Mouse (Mus musculus) midbrain, embryonic 15.5 days (tissue): ENCODE results near the gene Slc6a1. TPM values are rescaled to one million over a fixed set of nuclear protein-coding genes. Genes with fewer than 3 reads are reported as not detected.

ENCODE experiments used
- ATAC-seq: fragments of 200-750 bp; cut with Nextera tagmentation; replicated peaks from 2 replicates; pipeline ENCODE4 v1.8.0; 2017; ENCODE audit warnings: moderate TSS enrichment
- H3K27ac ChIP-seq: fragments of 300-500 bp; sonication (generic); 2 replicates; pipeline ENCODE4 v1.5.1; 2015; ENCODE audit warnings: mild to moderate bottlenecking, inconsistent platforms
- H3K27me3 ChIP-seq: fragments of 300-500 bp; sonication (generic); replicated peaks from 2 replicates; pipeline ENCODE4 v1.6.1; 2015; ENCODE audit warnings: inconsistent platforms
- H3K36me3 ChIP-seq: fragments of 300-500 bp; sonication (generic); replicated peaks from 2 replicates; pipeline ENCODE4 v1.6.1; 2015; ENCODE audit warnings: inconsistent platforms
- H3K4me1 ChIP-seq: fragments of 300-500 bp; sonication (generic); 2 replicates; pipeline ENCODE4 v1.6.1; 2015; ENCODE audit warnings: inconsistent platforms
- H3K4me2 ChIP-seq: fragments of 300-500 bp; sonication (generic); 2 replicates; pipeline ENCODE4 v1.6.1; 2015; ENCODE audit warnings: inconsistent platforms, mild to moderate bottlenecking, moderate library complexity
- H3K4me3 ChIP-seq: fragments of 300-500 bp; sonication (generic); 2 replicates; pipeline ENCODE4 v1.5.1; 2015; ENCODE audit warnings: mild to moderate bottlenecking, inconsistent platforms
- H3K9ac ChIP-seq: fragments of 300-500 bp; sonication (generic); 2 replicates; pipeline ENCODE4 v1.6.1; 2015; ENCODE audit warnings: mild to moderate bottlenecking, inconsistent platforms
- H3K9me3 ChIP-seq: fragments of 300-500 bp; sonication (generic); 2 replicates; pipeline ENCODE4 v1.6.1; 2016; ENCODE audit warnings: inconsistent platforms
- WGBS: fragments of 180-500 bp; shearing (Covaris S2); methylation state at CpG from one replicate; pipeline ENCODE4 v1.1.7; 2015; ENCODE audit warnings: mixed read lengths; 5-methylcytosine and 5-hydroxymethylcytosine counted together
- polyA plus RNA-seq: library from polyadenylated mRNA; unstranded; fragments of >200 nt; fragmentation: Nextera tagmentation; extraction: Ambion mirVana; gene quantifications from 2 replicates; pipeline ENCODE4 v1.2.1, GENCODE M21; 2015

Gene Slc6a1
- 145 and 155 TPM in 2 replicates for polyA plus RNA-seq

- peak within 1 kb of the TSS; percentile 78 for H3K4me3 ChIP-seq
- peak within 1 kb of the TSS; percentile 81 for H3K27ac ChIP-seq
- H3K4me1 ChIP-seq = peaks cover 53% of the 10 kb centered on the region
- peak; percentile 91 for ATAC-seq
- peak within 1 kb of the TSS; percentile 62 for H3K4me2 ChIP-seq
- no peaks in the 10 kb centered on the region for H3K27me3 ChIP-seq
- 0% methylated on average over 45 of the region's 51 CpGs for WGBS
- H3K36me3 ChIP-seq = no peaks in the 10 kb centered on the region
- H3K9me3 ChIP-seq = no peaks in the 10 kb centered on the region
- peak within 1 kb of the TSS; percentile 85 for H3K9ac ChIP-seq
Measured at GRCm38 (mm10) chr6:114282469-114283277, at the start of gene Slc6a1. TSS of gene Slc6a1 (plus strand) at chr6:114282635.

DNA sequence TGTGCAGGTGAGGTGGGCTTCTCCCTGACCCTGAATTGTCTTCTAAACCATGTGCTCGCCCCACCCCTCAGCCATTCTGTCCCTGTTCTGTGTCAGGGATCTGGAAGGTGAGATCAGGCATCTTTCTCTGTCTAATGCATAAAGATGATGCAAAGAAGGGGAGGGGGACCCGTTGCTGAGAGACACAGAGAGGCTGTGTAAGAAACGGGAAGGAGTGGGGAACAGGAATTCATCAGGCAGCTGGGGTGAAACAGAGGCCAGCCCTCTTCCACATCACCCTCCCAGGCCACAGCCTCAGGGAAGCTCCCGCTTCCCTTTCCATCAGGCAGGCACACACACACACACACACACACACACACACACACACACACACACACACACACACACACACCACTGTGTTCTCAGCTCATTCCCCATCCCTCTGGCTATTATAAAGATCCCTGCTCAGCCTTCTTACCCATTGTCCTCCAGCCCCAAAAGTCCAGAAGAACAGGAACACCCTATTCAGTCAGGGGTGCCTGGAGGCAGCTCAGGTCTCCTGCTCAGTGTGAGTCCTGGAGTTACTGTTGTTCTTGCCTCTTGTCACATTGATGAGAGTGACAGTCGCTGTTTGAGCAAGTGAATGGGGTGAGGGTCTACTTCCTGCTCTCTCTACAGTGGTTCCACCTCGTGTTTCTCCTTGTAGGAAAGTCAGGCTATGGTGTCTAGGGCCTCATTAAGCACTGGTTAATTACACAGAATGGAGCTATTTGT lies 43.4 kb upstream of the Slc6a1 start:
- Histone ChIP-seq H3K4me2 (no peak overlapping the region), H3K36me3 (no peaks in the 10 kb centered on the region), H3K27me3 (no peaks in the 10 kb centered on the region), H3K4me1 (peaks cover 20% of the 10 kb centered on the region), H3K9ac (no peak overlapping the region), H3K4me3 (no peak overlapping the region), H3K27ac (peak overlapping the region; percentile 62), H3K9me3 (no peaks in the 10 kb centered on the region)
- 17% methylated on average over 6 of the region's 6 CpGs for WGBS
- peak; percentile 78 for ATAC-seq

DNA sequence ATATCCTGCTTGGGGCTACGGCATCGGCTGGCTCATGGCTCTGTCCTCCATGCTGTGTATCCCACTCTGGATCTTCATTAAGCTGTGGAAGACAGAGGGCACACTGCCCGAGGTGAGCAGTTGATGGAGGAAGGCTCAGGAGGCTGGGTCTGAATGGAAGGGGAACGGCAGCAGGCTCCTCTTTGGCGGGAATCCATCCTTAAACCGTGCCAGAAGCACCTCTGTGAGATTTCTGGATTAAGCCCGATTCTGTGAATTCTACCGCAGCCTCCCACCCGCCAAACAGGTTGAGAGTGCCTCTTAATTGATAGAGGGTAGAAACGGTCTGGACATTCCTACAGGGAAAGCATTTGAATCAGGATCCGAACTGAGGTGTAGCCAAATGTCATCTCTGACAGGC lies 36.8 kb upstream of the Slc6a1 start:
- Histone ChIP-seq H3K27me3 (no peaks in the 10 kb centered on the region), H3K27ac (no peak overlapping the region), H3K4me3 (no peak overlapping the region), H3K9ac (no peak overlapping the region), H3K9me3 (no peaks in the 10 kb centered on the region), H3K4me2 (no peak overlapping the region), H3K36me3 (no peaks in the 10 kb centered on the region), H3K4me1 (peaks cover 3% of the 10 kb centered on the region; the same call in 1 of the 2 replicates)
- 70% methylated on average over 11 of the region's 11 CpGs for WGBS
- ATAC-seq = no peak

DNA sequence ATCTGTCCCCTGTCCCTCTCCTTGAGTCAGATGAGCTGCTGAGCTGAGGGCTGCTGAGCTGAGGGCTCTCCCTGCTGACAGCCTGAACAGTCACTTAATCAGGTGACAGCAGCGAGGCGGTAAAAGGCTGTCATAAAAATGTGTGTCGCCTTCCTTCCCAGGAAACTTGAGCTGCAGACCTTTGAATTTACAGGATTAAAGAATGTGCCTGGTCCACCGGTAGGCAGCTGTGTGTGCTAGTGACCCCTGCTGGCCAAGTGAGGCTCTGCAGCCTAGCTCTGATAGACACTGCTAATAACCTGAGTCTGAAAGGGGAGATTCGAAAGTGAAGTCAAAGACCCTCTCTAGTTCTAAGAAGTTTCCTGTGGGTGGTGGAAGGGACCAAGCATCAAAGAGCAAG lies 32.1 kb upstream of the Slc6a1 start:
- Histone ChIP-seq H3K27ac (peak overlapping the region; percentile 67), H3K4me2 (no peak overlapping the region), H3K4me3 (no peak overlapping the region), H3K9ac (no peak overlapping the region), H3K27me3 (no peaks in the 10 kb centered on the region), H3K9me3 (no peaks in the 10 kb centered on the region), H3K4me1 (peaks cover 3% of the 10 kb centered on the region; the same call in 1 of the 2 replicates), H3K36me3 (no peaks in the 10 kb centered on the region)
- 6% methylated on average over 5 of the region's 5 CpGs for WGBS
- peak; percentile 63 for ATAC-seq

- peaks cover 33% of the 10 kb centered on the region for H3K4me1 ChIP-seq
- no peaks in the 10 kb centered on the region for H3K36me3 ChIP-seq
- H3K27me3 ChIP-seq = no peaks in the 10 kb centered on the region
- no peak overlapping the region for H3K9ac ChIP-seq
- no peak overlapping the region for H3K27ac ChIP-seq
- no peak overlapping the region for H3K4me3 ChIP-seq
- 77% methylated on average over 14 of the region's 14 CpGs for whole genome bisulfite sequencing
- H3K4me2 ChIP-seq = no peak overlapping the region
- ATAC-seq = no peak
- no peaks in the 10 kb centered on the region for H3K9me3 ChIP-seq
Measured at GRCm38 (mm10) chr6:114254927-114255326, 27.5 kb upstream of the Slc6a1 start.

- 75% methylated on average over 1 of the region's 1 CpGs for WGBS
- peak; percentile 72 for ATAC-seq
Measured at GRCm38 (mm10) chr6:114257762-114258361, 24.6 kb upstream of the Slc6a1 start.

GRCm38 (mm10) chr6:114258661-114259193 lies 23.7 kb upstream of the Slc6a1 start:
- Histone ChIP-seq H3K36me3 (no peaks in the 10 kb centered on the region), H3K4me2 (no peak overlapping the region), H3K27me3 (no peaks in the 10 kb centered on the region), H3K9ac (no peak overlapping the region), H3K4me1 (peaks cover 47% of the 10 kb centered on the region), H3K27ac (peak overlapping the region; percentile 70), H3K9me3 (no peaks in the 10 kb centered on the region), H3K4me3 (no peak overlapping the region)
- whole genome bisulfite sequencing = 25% methylated on average over 3 of the region's 3 CpGs
- ATAC-seq = peak; percentile 35

More at GRCm38 (mm10) chr6:114257762-114258361, 24.6 kb upstream of the Slc6a1 start:
- Histone ChIP-seq H3K4me2 (no peak overlapping the region), H3K27me3 (no peaks in the 10 kb centered on the region), H3K4me3 (no peak overlapping the region), H3K9ac (no peak overlapping the region), H3K4me1 (peaks cover 46% of the 10 kb centered on the region), H3K9me3 (no peaks in the 10 kb centered on the region), H3K36me3 (no peaks in the 10 kb centered on the region), H3K27ac (peak overlapping the region; percentile 70)

- 0 out of 2 replicates have a peak, but pooled peaks have one; percentile 12 for ATAC-seq
- H3K4me3 ChIP-seq = no peak overlapping the region
- 43% methylated on average over 6 of the region's 6 CpGs for WGBS
- H3K9me3 ChIP-seq = no peaks in the 10 kb centered on the region
- H3K27me3 ChIP-seq = no peaks in the 10 kb centered on the region
- H3K4me2 ChIP-seq = no peak overlapping the region
- no peak overlapping the region for H3K9ac ChIP-seq
- H3K4me1 ChIP-seq = peaks cover 60% of the 10 kb centered on the region
- H3K27ac ChIP-seq = no peak overlapping the region
- H3K36me3 ChIP-seq = no peaks in the 10 kb centered on the region
Measured at GRCm38 (mm10) chr6:114261609-114262008, 20.8 kb upstream of the Slc6a1 start.

DNA sequence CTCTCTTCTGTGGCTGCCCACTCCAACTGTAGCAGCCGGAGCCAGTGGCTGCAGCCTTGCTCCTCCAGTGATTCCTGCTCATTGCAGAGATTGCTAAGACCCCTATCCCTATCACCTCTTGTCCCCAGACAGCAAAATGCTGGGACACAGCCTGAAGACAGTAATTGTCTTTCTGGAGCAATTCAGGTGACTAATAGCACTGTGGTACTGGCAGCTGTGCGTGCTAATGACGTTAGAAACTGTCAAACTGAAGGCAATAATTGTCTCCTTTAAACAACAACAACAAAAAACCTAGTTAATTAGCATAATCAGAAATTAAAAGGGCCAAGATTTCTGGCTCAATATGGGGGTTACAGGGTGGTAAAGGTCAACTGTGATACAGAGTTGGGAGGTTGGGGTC lies 18.4 kb upstream of the Slc6a1 start:
- ATAC-seq = no peak
- Histone ChIP-seq H3K9ac (no peak overlapping the region), H3K9me3 (no peaks in the 10 kb centered on the region), H3K4me2 (no peak overlapping the region), H3K27ac (peak overlapping the region; percentile 2), H3K4me1 (peaks cover 37% of the 10 kb centered on the region), H3K27me3 (no peaks in the 10 kb centered on the region), H3K4me3 (no peak overlapping the region), H3K36me3 (no peaks in the 10 kb centered on the region)
- WGBS = 57% methylated on average over 3 of the region's 3 CpGs

DNA sequence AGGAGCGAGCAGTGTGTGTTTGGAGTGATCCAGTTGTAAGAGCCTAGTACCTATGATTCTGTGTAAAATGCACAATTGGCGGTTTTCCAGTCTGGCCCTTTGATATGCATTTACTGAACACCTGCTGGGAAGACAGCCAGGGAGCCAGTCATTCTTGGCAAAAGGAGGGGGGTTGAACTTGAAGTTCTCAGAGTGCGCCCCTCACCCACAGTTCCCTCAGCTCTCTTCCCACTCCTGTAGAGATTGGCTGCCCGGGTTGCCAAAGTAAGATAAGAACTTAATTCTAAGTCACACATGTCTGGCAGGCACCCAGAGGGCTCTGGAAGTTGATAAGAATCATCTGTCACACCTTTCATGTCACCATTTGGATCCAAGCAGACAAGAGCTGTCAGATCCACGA lies 18.0 kb upstream of the Slc6a1 start:
- Histone ChIP-seq H3K4me1 (peaks cover 33% of the 10 kb centered on the region), H3K4me3 (no peak overlapping the region), H3K36me3 (no peaks in the 10 kb centered on the region), H3K9me3 (no peaks in the 10 kb centered on the region), H3K27me3 (no peaks in the 10 kb centered on the region), H3K4me2 (no peak overlapping the region), H3K9ac (no peak overlapping the region), H3K27ac (peak overlapping the region; percentile 2; the same call in 1 of the 2 replicates)
- no peak for ATAC-seq
- 53% methylated on average over 5 of the region's 5 CpGs for WGBS

DNA sequence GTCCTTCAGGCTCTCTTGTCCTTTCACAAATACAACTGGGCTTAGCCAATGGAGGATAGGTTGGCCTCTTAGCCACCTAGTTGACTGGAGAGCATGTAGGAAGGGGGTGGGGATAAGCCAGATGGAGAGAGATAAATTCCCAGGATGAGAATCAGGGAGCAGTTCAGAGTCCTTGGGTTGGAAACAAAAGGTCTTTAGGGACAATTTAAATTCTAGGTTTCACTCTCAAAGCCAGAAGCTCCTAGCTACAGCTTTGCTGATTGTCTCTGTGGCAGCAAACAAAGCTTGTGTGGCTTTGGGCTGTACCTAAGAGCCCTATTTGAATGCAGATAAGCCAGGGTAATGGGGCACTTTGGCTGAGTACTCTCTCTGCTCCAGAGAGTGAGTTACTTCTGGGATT lies 16.2 kb upstream of the Slc6a1 start:
- H3K4me3 ChIP-seq = no peak overlapping the region
- no peaks in the 10 kb centered on the region for H3K36me3 ChIP-seq
- H3K9me3 ChIP-seq = no peaks in the 10 kb centered on the region
- peaks cover 23% of the 10 kb centered on the region for H3K4me1 ChIP-seq
- H3K27ac ChIP-seq = no peak overlapping the region
- H3K9ac ChIP-seq = no peak overlapping the region
- ATAC-seq = no peak
- no peak overlapping the region for H3K4me2 ChIP-seq
- H3K27me3 ChIP-seq = no peaks in the 10 kb centered on the region

DNA sequence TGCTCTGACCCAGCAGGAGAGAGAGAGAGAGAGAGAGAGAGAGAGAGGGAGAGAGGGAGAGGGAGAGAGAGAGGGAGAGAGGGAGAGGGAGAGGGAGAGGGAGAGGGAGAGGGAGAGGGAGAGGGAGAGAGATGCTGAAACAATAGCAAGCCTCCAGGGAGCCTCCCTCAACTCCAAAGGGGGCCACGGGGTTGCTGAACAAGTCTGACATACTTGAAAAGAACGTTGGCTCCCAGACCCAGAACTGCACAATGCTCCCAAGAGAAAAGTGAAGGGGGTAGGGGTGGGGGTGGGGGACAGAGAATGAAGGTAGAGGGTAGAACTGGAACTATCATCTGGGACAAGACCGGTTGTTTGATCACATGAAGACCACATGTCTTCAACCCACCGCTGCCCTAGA lies 14.5 kb upstream of the Slc6a1 start:
- H3K4me1 ChIP-seq = peaks cover 15% of the 10 kb centered on the region
- H3K9ac ChIP-seq = no peak overlapping the region
- H3K4me2 ChIP-seq = no peak overlapping the region
- H3K36me3 ChIP-seq = no peaks in the 10 kb centered on the region
- no peaks in the 10 kb centered on the region for H3K9me3 ChIP-seq
- H3K27ac ChIP-seq = no peak overlapping the region
- no peak overlapping the region for H3K4me3 ChIP-seq
- ATAC-seq = no peak
- 31% methylated on average over 4 of the region's 4 CpGs for WGBS
- H3K27me3 ChIP-seq = no peaks in the 10 kb centered on the region
